Mouse (Mus musculus) heart, embryonic 12.5 days (tissue): ENCODE measurements at regions not wholly inside any gene's neighbourhood (a gene's known extent, or its start where the extent isn't known, plus 50 kb on each side); places are given as distances from the start of the nearest gene placed in this dataset.

Experiments used
- ATAC-seq: fragments of 200-750 bp; cut with Nextera tagmentation; 2 replicates; pipeline ENCODE4 v1.8.0; 2017; ENCODE audit warnings: moderate TSS enrichment, moderate library complexity; ENCODE audit not compliant: insufficient number of reproducible peaks, low FRiP score
- H3K27ac ChIP-seq: fragments of 300-500 bp; sonication (generic); 2 replicates; pipeline ENCODE4 v1.5.1; 2016; ENCODE audit warnings: mild to moderate bottlenecking, moderate library complexity; ENCODE audit not compliant: poor library complexity, severe bottlenecking
- H3K27me3 ChIP-seq: fragments of 300-500 bp; sonication (generic); replicated peaks from 2 replicates; pipeline ENCODE4 v1.6.1; 2016; ENCODE audit warnings: mild to moderate bottlenecking, moderate library complexity
- H3K36me3 ChIP-seq: fragments of 300-500 bp; sonication (generic); 2 replicates; pipeline ENCODE4 v1.6.1; 2016; ENCODE audit warnings: mild to moderate bottlenecking, moderate library complexity
- H3K4me1 ChIP-seq: fragments of 300-500 bp; sonication (generic); replicated peaks from 2 replicates; pipeline ENCODE4 v1.6.1; 2016; ENCODE audit warnings: mild to moderate bottlenecking
- H3K4me2 ChIP-seq: fragments of 300-500 bp; sonication (generic); 2 replicates; pipeline ENCODE4 v1.6.1; 2016; ENCODE audit warnings: mild to moderate bottlenecking, moderate library complexity
- H3K4me3 ChIP-seq: fragments of 300-500 bp; sonication (generic); 2 replicates; pipeline ENCODE4 v1.5.1; 2016; ENCODE audit warnings: mild to moderate bottlenecking
- H3K9ac ChIP-seq: fragments of 300-500 bp; sonication (generic); 2 replicates; pipeline ENCODE4 v1.6.1; 2016; ENCODE audit warnings: mild to moderate bottlenecking, moderate library complexity
- H3K9me3 ChIP-seq: fragments of 300-500 bp; sonication (generic); replicated peaks from 2 replicates; pipeline ENCODE4 v1.6.1; 2016; ENCODE audit warnings: mild to moderate bottlenecking, moderate library complexity
- WGBS: fragments of 180-500 bp; shearing (Covaris S2); methylation state at CpG from one replicate; pipeline ENCODE4 v1.1.7; 2016; 5-methylcytosine and 5-hydroxymethylcytosine counted together

DNA sequence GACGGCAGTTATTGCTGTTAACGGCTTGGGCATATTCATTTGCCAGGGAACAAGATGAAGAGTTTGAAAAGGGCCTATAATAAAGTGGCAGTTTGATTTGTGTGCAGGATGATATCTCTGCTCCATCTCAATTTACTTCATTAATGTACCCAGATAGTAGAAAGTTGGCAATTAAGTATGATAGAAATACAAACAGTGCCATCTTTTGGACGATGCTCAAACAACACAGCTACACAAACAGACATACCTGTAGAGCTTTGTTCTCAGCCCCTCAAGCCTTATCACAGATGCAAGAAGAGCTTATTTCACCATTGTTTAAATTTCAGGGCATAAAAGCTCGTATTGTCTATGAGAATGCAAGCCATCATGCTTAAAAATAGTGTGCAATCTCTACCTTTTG lies 82.2 kb downstream of the Tnfsf11 start:
- ATAC-seq = no peak
- no peak overlapping the region for H3K27ac ChIP-seq
- 73% methylated on average over 4 of the region's 4 CpGs for WGBS
- no peak overlapping the region for H3K9ac ChIP-seq
- no peak overlapping the region for H3K4me2 ChIP-seq
- H3K36me3 ChIP-seq = no peaks in the 10 kb centered on the region
- H3K4me1 ChIP-seq = no peaks in the 10 kb centered on the region
- H3K27me3 ChIP-seq = no peaks in the 10 kb centered on the region
- no peak overlapping the region for H3K4me3 ChIP-seq
- H3K9me3 ChIP-seq = no peaks in the 10 kb centered on the region

DNA sequence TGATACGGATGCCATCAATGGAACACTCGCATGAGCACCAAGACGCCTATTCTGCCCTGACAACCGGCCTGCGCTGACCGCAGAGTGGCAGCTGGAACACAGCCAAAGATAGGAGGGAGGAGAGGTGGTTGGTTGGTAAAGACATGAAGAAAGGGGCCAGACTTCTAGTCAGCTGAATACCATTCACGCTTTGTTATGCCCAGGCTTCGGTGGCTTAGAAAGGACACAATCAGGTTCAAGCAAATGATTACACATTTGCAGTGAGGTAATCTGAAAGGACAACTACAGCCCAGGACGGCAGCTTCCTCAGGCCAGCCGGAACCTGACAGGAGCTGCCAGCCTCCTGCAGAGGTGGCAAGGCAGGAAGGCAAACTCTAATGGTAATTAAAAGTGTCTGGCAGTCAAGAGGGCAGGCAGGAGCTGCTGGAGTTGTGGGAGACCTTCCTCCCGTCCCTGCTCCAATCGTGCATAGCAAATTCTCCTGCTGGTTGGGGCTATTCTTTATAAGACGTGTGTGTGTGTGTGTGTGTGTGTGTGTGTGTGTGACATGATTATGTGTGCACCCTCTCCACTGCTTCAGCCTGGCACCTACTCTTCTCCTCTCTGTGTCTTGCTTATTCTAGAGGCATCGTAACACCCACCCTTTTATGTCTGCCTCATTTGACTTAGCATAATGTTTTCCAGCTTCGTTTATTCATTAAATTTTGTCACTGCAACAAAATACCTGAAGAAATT lies 91.4 kb downstream of the Tnfsf11 start:
- no peaks in the 10 kb centered on the region for H3K27me3 ChIP-seq
- 0 out of 2 replicates have a peak overlapping the region, but pooled peaks have one; percentile 8 for H3K4me3 ChIP-seq
- H3K4me2 ChIP-seq = peak overlapping the region; percentile 46
- WGBS = 32% methylated on average over 15 of the region's 15 CpGs
- H3K27ac ChIP-seq = peak overlapping the region; percentile 52
- H3K9me3 ChIP-seq = no peaks in the 10 kb centered on the region
- no peak for ATAC-seq
- peaks cover 16% of the 10 kb centered on the region for H3K4me1 ChIP-seq
- peak overlapping the region; percentile 44; the same call in 1 of the 2 replicates for H3K9ac ChIP-seq
- no peaks in the 10 kb centered on the region for H3K36me3 ChIP-seq

DNA sequence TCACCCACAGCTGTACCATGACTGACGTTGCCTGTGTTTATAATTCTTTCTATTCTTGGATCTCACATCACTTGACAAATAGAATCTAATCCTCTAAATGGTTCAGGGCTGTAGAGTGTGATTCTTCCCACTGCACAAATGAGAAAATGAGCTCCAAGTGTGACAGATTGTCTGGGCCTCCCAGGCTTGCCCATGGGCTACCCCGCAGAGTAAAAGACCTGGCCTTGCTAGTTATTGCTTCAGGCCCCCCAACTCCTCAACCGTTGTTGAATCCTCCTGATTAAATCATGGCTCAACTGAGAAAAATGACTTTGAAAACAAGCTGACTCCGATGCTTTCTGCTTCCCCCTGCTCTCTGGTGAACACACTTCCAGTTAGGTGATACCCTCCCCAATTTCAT lies 92.4 kb downstream of the Tnfsf11 start:
- Histone ChIP-seq H3K4me2 (no peak overlapping the region), H3K27ac (no peak overlapping the region), H3K4me1 (peaks cover 16% of the 10 kb centered on the region), H3K27me3 (no peaks in the 10 kb centered on the region), H3K4me3 (no peak overlapping the region), H3K9ac (no peak overlapping the region), H3K36me3 (no peaks in the 10 kb centered on the region), H3K9me3 (no peaks in the 10 kb centered on the region)
- WGBS = 74% methylated on average over 4 of the region's 4 CpGs
- ATAC-seq = no peak

DNA sequence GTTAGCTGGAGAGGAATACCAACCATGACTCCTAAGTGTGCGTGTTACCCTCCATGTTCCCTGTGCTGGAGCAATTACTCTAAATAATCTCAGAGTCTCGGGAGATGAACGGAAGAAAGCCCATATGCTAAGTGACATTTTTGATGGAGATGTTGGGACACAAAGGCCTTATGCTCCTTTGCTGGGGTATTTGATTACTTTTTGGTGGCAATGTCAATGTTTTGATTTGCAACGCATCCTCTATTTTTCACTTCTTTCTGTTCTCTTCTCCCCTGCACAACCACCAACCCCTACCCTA lies 103.3 kb downstream of the Tnfsf11 start:
- Histone ChIP-seq H3K27me3 (no peaks in the 10 kb centered on the region), H3K4me2 (no peak overlapping the region), H3K4me3 (no peak overlapping the region), H3K9ac (no peak overlapping the region), H3K27ac (no peak overlapping the region), H3K4me1 (no peaks in the 10 kb centered on the region), H3K36me3 (no peaks in the 10 kb centered on the region), H3K9me3 (0 out of 2 replicates have a peak, but pooled peaks cover 4% of the 10 kb centered on the region)
- 92% methylated on average over 4 of the region's 4 CpGs for WGBS
- ATAC-seq = no peak

DNA sequence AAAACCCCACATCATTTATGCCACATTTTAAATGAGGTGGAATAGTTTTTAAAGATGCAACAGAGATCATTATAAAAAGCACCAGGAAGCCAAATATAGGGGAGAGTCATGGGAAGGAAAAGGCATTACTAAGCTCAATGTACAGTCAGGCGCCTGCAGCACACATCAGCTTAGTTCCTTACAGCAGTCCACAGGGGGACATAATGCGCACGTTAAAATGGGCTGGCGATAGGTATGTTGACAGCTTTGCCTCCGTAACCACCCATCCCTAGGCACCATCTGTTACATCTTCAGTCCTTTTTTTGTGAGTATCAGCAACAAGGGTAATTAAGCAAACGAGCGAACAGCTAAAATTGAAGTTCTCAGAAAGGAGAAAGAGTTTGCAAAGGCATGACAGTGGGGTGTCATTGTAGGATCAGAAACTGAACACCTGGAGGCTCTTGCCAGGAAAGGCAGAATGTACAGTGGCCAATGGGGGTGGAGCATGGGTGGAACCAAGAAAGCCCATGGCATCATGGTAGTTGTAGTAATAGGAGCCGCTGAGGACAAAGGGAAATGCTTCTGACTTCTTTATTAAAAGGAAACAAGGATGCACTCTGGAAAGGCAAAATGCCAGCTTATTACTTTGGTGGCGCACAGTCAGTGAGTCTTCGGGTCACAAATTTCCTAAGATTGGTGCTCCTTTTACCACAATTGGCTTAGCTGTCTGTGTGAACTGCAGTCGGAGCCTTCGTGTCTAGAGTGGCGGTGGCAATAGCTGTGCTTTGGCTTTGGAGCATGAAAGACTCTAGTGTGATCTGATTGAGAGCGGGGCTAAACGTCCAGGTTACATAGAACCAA lies 103.9 kb downstream of the Tnfsf11 start:
- no peak overlapping the region for H3K9ac ChIP-seq
- WGBS = 78% methylated on average over 15 of the region's 15 CpGs
- H3K4me1 ChIP-seq = no peaks in the 10 kb centered on the region
- H3K9me3 ChIP-seq = 0 out of 2 replicates have a peak, but pooled peaks cover 4% of the 10 kb centered on the region
- ATAC-seq = no peak
- no peak overlapping the region for H3K27ac ChIP-seq
- H3K4me3 ChIP-seq = no peak overlapping the region
- H3K4me2 ChIP-seq = no peak overlapping the region
- no peaks in the 10 kb centered on the region for H3K27me3 ChIP-seq
- H3K36me3 ChIP-seq = no peaks in the 10 kb centered on the region

DNA sequence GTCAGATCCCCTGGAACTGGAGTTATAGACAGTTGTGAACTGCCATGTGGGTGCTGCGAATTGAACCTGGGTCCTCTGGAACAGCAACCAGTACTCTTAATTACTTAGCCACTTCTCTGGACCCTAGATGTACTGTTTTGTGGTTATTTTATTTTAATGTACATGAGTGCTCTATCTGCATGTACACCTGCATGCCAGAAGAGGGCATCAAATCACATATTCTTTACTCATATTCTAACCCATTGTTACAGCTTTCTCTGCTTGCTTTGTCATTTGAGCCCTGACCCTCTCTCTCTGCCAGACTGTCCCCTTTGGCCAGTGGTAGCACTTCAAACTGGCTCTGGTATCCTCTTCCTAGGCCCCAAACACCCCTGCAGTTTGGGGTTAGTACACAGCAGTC lies 105.1 kb downstream of the Tnfsf11 start:
- no peak for ATAC-seq
- Histone ChIP-seq H3K4me3 (no peak overlapping the region), H3K36me3 (no peaks in the 10 kb centered on the region), H3K4me2 (no peak overlapping the region), H3K9ac (no peak overlapping the region), H3K9me3 (0 out of 2 replicates have a peak, but pooled peaks cover 4% of the 10 kb centered on the region), H3K4me1 (no peaks in the 10 kb centered on the region), H3K27ac (no peak overlapping the region), H3K27me3 (no peaks in the 10 kb centered on the region)
- WGBS = 89% methylated on average over 1 of the region's 1 CpGs

DNA sequence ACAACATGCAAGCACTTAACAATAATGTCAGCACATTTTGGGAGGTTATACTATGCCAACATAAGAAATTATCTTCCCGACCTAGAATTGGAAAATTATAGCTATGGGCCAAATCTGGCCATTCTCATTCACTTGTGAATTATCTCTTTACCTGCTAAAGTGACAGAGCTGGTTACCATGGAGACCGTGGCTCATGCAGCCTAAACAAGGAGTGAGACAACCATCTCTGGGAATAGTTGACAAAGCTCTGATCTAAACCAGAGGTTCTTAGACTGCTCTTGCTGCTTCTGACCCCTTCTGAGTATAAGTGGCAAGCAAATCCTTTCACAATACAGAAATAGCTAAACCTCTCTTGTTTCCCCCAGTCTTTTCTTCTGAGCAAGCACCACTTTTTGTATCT lies 108.7 kb upstream of the Fam216b start:
- H3K9ac ChIP-seq = no peak overlapping the region
- no peak overlapping the region for H3K4me3 ChIP-seq
- no peaks in the 10 kb centered on the region for H3K9me3 ChIP-seq
- H3K36me3 ChIP-seq = no peaks in the 10 kb centered on the region
- WGBS = 75% methylated on average over 2 of the region's 2 CpGs
- no peaks in the 10 kb centered on the region for H3K27me3 ChIP-seq
- H3K4me1 ChIP-seq = no peaks in the 10 kb centered on the region
- no peak for ATAC-seq
- no peak overlapping the region for H3K27ac ChIP-seq
- H3K4me2 ChIP-seq = no peak overlapping the region

DNA sequence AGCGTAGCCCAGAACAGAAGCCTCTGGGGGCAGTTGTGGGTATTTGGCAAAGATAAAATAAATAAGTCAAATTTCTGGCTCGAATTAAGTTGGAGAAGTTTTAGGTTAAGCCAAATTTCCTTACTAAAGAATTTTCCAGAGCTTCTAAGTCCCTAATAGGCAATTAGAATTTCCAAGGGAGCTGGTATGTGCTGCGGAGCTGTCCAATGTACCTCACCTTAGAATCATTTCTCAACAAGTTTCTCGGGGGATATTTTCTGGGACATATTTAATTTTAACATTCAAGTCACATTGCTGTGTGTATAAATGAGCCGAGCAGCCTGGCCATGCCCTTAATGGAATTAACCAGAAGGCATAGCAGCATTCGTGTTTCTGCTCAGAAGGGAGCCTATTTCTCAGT lies 90.8 kb upstream of the Fam216b start:
- Histone ChIP-seq H3K9ac (no peak overlapping the region), H3K27ac (no peak overlapping the region), H3K4me1 (no peaks in the 10 kb centered on the region), H3K9me3 (no peaks in the 10 kb centered on the region), H3K36me3 (no peaks in the 10 kb centered on the region), H3K4me3 (no peak overlapping the region), H3K27me3 (no peaks in the 10 kb centered on the region), H3K4me2 (no peak overlapping the region)
- no peak for ATAC-seq
- 54% methylated on average over 6 of the region's 6 CpGs for whole genome bisulfite sequencing

DNA sequence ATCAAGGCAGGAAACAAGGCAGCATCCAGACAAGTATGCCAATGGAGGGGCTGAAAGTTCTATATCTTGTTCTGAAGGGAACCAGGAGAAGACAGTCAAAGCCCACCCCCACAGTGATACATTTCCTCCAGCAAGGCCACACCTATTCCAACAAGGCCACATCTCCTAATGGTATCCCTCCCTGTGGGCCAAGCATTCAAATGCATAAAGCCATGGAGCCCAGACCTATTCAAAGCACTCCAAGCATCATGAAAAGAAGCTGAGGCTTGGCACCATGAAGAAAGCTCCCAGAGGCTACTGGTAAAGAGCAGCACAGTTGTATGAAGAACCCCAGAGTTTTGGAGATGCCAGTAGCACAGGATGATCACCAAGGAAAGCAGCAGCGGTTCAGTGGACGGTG lies 84.6 kb upstream of the Fam216b start:
- no peak for ATAC-seq
- H3K4me1 ChIP-seq = no peaks in the 10 kb centered on the region

DNA sequence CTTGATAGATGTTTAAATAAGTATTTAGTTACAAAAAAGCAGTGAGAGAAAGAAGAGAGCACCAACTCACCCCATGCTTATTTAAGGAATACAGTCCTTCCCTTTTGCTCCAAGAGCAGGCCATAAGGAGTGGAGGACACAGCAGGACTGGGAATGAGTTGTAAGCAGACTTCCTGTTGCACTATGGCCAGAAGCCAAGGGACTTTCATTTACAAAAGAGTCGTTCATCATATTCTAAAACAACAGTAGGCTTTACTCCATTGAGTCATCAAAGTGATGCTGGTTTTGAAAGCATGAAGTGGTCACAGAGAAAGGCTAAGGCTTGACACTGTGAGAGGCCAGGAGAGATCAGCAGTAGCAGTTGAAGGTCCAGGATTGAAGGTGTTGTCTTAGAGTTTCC lies 84.1 kb upstream of the Fam216b start:
- 71% methylated on average over 1 of the region's 1 CpGs for WGBS
- no peak overlapping the region for H3K4me3 ChIP-seq
- no peaks in the 10 kb centered on the region for H3K9me3 ChIP-seq
- no peaks in the 10 kb centered on the region for H3K27me3 ChIP-seq
- H3K4me1 ChIP-seq = no peaks in the 10 kb centered on the region
- H3K4me2 ChIP-seq = no peak overlapping the region
- H3K9ac ChIP-seq = no peak overlapping the region
- no peaks in the 10 kb centered on the region for H3K36me3 ChIP-seq
- ATAC-seq = no peak
- H3K27ac ChIP-seq = no peak overlapping the region

More for the DNA sequence above, 84.6 kb upstream of the Fam216b start:
- Histone ChIP-seq H3K4me3 (no peak overlapping the region), H3K9me3 (no peaks in the 10 kb centered on the region), H3K27ac (no peak overlapping the region), H3K9ac (no peak overlapping the region), H3K4me2 (no peak overlapping the region), H3K36me3 (no peaks in the 10 kb centered on the region), H3K27me3 (no peaks in the 10 kb centered on the region)
- 81% methylated on average over 2 of the region's 2 CpGs for WGBS

DNA sequence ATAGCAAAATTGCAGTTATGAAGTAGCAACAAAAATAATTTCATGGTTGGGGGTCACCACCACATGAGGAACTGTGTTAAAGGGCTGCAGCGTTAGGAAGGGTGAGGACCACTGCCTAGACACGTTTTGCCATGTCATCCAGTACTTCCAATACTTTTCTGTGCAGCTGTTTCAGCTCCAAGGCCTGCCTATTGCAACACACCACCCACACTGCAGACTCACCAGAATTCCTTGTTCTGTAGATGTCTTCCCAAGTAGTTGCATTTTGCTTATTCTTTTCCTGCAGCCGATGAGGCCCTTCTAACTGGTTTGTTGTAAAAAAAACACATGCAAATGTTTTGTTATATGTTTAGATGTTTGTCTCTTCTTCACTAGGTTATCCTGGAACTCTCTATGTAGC lies 72.0 kb upstream of the Fam216b start:
- Histone ChIP-seq H3K9ac (no peak overlapping the region), H3K27ac (no peak overlapping the region), H3K36me3 (no peaks in the 10 kb centered on the region), H3K4me3 (no peak overlapping the region), H3K9me3 (no peaks in the 10 kb centered on the region), H3K4me2 (no peak overlapping the region), H3K4me1 (no peaks in the 10 kb centered on the region), H3K27me3 (no peaks in the 10 kb centered on the region)
- 82% methylated on average over 3 of the region's 3 CpGs for WGBS
- no peak for ATAC-seq
